Mouse (Mus musculus) embryonic facial prominence, embryonic 14.5 days (tissue): ENCODE measurements at regions not wholly inside any gene's neighbourhood (a gene's known extent, or its start where the extent isn't known, plus 50 kb on each side); places are given as distances from the start of the nearest gene placed in this dataset.

ENCODE experiments used
- ATAC-seq: fragments of 200-750 bp; cut with Nextera tagmentation; 2 replicates; pipeline ENCODE4 v1.8.0; 2017; ENCODE audit warnings: low read depth, moderate number of reproducible peaks, moderate TSS enrichment
- DNase-seq: peaks from one replicate; pipeline ENCODE4 v3.0.0-alpha.2; 2015; ENCODE audit warnings: low spot score
- H3K27ac ChIP-seq: fragments of 300-500 bp; sonication (generic); replicated peaks from 2 replicates; pipeline ENCODE4 v1.5.1; 2014; ENCODE audit warnings: low read depth, mild to moderate bottlenecking, low read length, moderate library complexity
- H3K27me3 ChIP-seq: fragments of 300-500 bp; sonication (generic); replicated peaks from 2 replicates; pipeline ENCODE4 v1.6.1; 2014; ENCODE audit warnings: low read length; ENCODE audit not compliant: control insufficient read depth, insufficient read depth
- H3K36me3 ChIP-seq: fragments of 300-500 bp; sonication (generic); 2 replicates; pipeline ENCODE4 v1.6.1; 2014; ENCODE audit warnings: low read length, mixed read lengths; ENCODE audit not compliant: control insufficient read depth, insufficient read depth
- H3K4me1 ChIP-seq: fragments of 300-500 bp; sonication (generic); 2 replicates; pipeline ENCODE4 v1.6.1; 2014; ENCODE audit warnings: antibody characterized with exemption, low read length; ENCODE audit not compliant: control insufficient read depth, insufficient read depth
- H3K4me2 ChIP-seq: fragments of 300-500 bp; sonication (generic); 2 replicates; pipeline ENCODE4 v1.6.1; 2014; ENCODE audit warnings: low read depth, mild to moderate bottlenecking, low read length, moderate library complexity, mixed read lengths
- H3K4me3 ChIP-seq: fragments of 300-500 bp; sonication (generic); 2 replicates; pipeline ENCODE4 v1.5.1; 2014; ENCODE audit warnings: low read depth, mild to moderate bottlenecking, low read length
- H3K9ac ChIP-seq: fragments of 300-500 bp; sonication (generic); 2 replicates; pipeline ENCODE4 v1.6.1; 2014; ENCODE audit warnings: low read depth, mild to moderate bottlenecking, low read length, moderate library complexity, mixed read lengths
- H3K9me3 ChIP-seq: fragments of 300-500 bp; sonication (generic); 2 replicates; pipeline ENCODE4 v1.6.1; 2016; ENCODE audit warnings: low read length; ENCODE audit not compliant: control insufficient read depth
- WGBS: fragments of 180-500 bp; shearing (Covaris S2); extraction: QIAGEN DNeasy Blood & Tissue Kit; methylation state at CpG from one replicate; pipeline ENCODE4 v1.1.7; 2014; 5-methylcytosine and 5-hydroxymethylcytosine counted together

DNA sequence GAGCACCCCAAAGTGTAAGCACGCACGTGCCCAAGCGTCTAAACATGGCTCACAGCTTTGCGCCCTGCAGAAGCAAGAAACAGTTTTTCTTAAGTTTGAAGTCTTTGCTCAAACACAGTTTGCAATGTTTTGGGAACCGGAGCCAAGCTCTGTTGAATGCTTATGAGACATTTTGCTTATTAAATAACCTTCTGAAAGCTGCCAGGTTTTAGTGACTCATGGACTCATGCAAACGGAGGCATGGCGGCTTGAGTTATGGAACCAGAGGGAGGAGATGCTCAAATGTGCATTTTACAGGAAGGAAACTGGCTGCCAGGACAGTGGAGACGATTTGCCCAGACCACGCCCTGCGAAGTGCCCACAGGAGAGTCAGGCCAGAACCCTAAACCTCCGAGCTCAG is 131.0 kb upstream of the Slc38a2 start:
- 0 out of 2 replicates have a peak, but pooled peaks cover 4% of the 10 kb centered on the region for H3K4me1 ChIP-seq
- ATAC-seq (no peak), DNase-seq (no peak)
- no peaks in the 10 kb centered on the region for H3K27me3 ChIP-seq
- no peak overlapping the region for H3K27ac ChIP-seq
- 81% methylated on average over 11 of the region's 11 CpGs for WGBS
- H3K9me3 ChIP-seq: no peaks in the 10 kb centered on the region
- no peak overlapping the region for H3K4me2 ChIP-seq
- H3K36me3 ChIP-seq: no peaks in the 10 kb centered on the region
- no peak overlapping the region for H3K4me3 ChIP-seq
- H3K9ac ChIP-seq: no peak overlapping the region

DNA sequence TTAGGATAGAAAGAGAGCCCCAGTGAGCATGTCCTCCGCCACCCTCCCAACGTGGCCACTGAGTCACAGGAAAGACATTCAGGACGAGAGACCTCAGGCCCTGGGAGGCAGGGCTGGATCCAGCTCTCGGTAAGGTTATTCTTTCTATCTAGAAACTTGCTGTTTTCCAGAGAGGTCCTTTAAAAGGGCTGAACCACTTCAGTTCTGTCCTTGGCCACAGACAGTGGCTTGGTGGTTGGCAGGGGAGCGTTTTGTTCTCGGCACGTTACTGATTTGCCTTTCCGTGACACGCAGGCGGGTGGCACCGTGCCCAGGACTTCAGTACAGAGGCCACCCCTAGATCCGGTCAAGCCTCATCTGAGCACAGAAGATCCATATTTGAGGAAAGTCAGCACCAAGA is 130.4 kb upstream of the Slc38a2 start:
- H3K9ac ChIP-seq: no peak overlapping the region
- no peaks in the 10 kb centered on the region for H3K27me3 ChIP-seq
- ATAC-seq (no peak), DNase-seq (no peak)
- H3K27ac ChIP-seq: no peak overlapping the region
- no peaks in the 10 kb centered on the region for H3K36me3 ChIP-seq
- 88% methylated on average over 12 of the region's 12 CpGs for WGBS
- H3K4me3 ChIP-seq: no peak overlapping the region
- H3K4me1 ChIP-seq: peaks cover 4% of the 10 kb centered on the region; the same call in 1 of the 2 replicates
- no peak overlapping the region for H3K4me2 ChIP-seq
- H3K9me3 ChIP-seq: no peaks in the 10 kb centered on the region

DNA sequence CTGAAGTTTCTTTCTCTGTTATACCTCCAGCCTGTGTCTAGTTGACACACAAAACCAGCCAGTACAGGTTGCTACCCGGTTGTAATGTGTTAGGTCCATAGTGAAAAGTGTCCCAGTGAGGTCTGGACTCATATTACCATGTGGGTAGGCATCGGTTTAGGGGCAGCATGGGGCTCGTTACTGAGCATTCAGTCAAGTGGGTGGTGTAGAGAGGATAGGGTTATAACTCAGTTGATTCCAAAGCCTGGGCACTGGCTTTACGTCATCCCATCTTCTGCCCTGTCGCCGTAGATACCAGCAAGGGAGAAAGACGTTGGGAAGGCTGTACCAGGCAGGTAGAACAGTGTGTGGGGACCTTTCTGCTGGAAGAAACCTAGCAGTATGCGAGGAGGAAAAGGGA is 129.2 kb upstream of the Slc38a2 start:
- Histone ChIP-seq H3K36me3 (no peaks in the 10 kb centered on the region), H3K9me3 (no peaks in the 10 kb centered on the region), H3K9ac (no peak overlapping the region), H3K27me3 (no peaks in the 10 kb centered on the region), H3K4me1 (peaks cover 4% of the 10 kb centered on the region; the same call in 1 of the 2 replicates), H3K27ac (no peak overlapping the region), H3K4me3 (no peak overlapping the region), H3K4me2 (no peak overlapping the region)
- no peak for DNase-seq
- ATAC-seq: no peak
- 87% methylated on average over 8 of the region's 8 CpGs for WGBS

GRCm38 (mm10) chr15:96827931-96828330 is 128.4 kb upstream of the Slc38a2 start:
- Histone ChIP-seq H3K27me3 (no peaks in the 10 kb centered on the region), H3K36me3 (no peaks in the 10 kb centered on the region), H3K4me2 (no peak overlapping the region), H3K27ac (no peak overlapping the region), H3K9me3 (no peaks in the 10 kb centered on the region), H3K4me3 (no peak overlapping the region), H3K4me1 (peaks cover 4% of the 10 kb centered on the region; the same call in 1 of the 2 replicates), H3K9ac (no peak overlapping the region)
- WGBS: 77% methylated on average over 8 of the region's 8 CpGs
- DNase-seq (no peak), ATAC-seq (no peak)

- H3K9me3 ChIP-seq: no peaks in the 10 kb centered on the region
- ATAC-seq (no peak), DNase-seq (no peak)
- no peak overlapping the region for H3K27ac ChIP-seq
- no peaks in the 10 kb centered on the region for H3K4me1 ChIP-seq
- H3K27me3 ChIP-seq: no peaks in the 10 kb centered on the region
- H3K36me3 ChIP-seq: no peaks in the 10 kb centered on the region
- no peak overlapping the region for H3K4me2 ChIP-seq
- H3K4me3 ChIP-seq: no peak overlapping the region
- H3K9ac ChIP-seq: no peak overlapping the region
- WGBS: 77% methylated on average over 7 of the region's 7 CpGs
Measured at GRCm38 (mm10) chr15:96818435-96818834, 118.9 kb upstream of the Slc38a2 start.

- no peak overlapping the region for H3K4me3 ChIP-seq
- ATAC-seq (no peak), DNase-seq (no peak)
- WGBS: 87% methylated on average over 5 of the region's 5 CpGs
- 0 out of 2 replicates have a peak, but pooled peaks cover 2% of the 10 kb centered on the region for H3K9me3 ChIP-seq
- no peaks in the 10 kb centered on the region for H3K4me1 ChIP-seq
- no peaks in the 10 kb centered on the region for H3K36me3 ChIP-seq
- no peaks in the 10 kb centered on the region for H3K27me3 ChIP-seq
- H3K4me2 ChIP-seq: no peak overlapping the region
- no peak overlapping the region for H3K27ac ChIP-seq
- H3K9ac ChIP-seq: no peak overlapping the region
Measured at GRCm38 (mm10) chr15:96817626-96818025, 118.1 kb upstream of the Slc38a2 start.

DNA sequence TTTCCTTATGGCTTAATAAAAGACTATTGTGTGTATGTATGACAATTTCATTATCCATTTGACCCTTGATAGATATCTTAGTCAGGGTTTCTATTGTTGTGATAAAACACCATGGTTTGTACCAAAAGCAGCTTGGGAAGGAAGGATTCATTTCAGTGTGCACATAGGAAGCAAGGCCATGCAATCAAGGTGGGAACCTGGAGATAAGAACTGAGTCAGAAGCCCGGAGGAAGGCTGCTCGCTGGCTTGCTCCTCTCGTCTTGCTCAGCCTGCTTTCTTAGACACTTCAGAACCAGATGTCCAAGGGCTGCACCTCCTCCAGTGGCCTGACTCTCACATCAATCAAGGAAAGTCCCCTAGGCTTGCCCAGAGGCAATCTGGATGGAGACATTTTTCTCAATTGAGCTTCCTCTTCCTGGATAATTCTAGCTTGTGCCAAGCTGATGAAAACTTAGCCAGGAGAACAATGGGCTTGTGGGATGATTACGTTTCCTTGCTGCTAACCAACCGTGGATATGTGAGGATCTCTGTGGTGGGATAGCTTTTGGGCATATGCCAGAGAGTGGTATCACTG is 117.6 kb upstream of the Slc38a2 start:
- H3K4me3 ChIP-seq: no peak overlapping the region
- no peak overlapping the region for H3K9ac ChIP-seq
- H3K4me2 ChIP-seq: no peak overlapping the region
- no peak for ATAC-seq
- WGBS: 68% methylated on average over 5 of the region's 5 CpGs
- H3K4me1 ChIP-seq: no peaks in the 10 kb centered on the region
- H3K27ac ChIP-seq: no peak overlapping the region
- H3K9me3 ChIP-seq: peaks cover 6% of the 10 kb centered on the region; the same call in 1 of the 2 replicates
- no peaks in the 10 kb centered on the region for H3K36me3 ChIP-seq
- H3K27me3 ChIP-seq: no peaks in the 10 kb centered on the region
- no peak for DNase-seq

- peaks cover 12% of the 10 kb centered on the region; the same call in 1 of the 2 replicates for H3K9me3 ChIP-seq
- H3K36me3 ChIP-seq: no peaks in the 10 kb centered on the region
- H3K4me1 ChIP-seq: no peaks in the 10 kb centered on the region
- no peak overlapping the region for H3K4me2 ChIP-seq
- no peak for ATAC-seq
- no peak overlapping the region for H3K27ac ChIP-seq
- H3K27me3 ChIP-seq: no peaks in the 10 kb centered on the region
- no peak overlapping the region for H3K4me3 ChIP-seq
- 84% methylated on average over 2 of the region's 2 CpGs for WGBS
- no peak for DNase-seq
- H3K9ac ChIP-seq: no peak overlapping the region
Measured at GRCm38 (mm10) chr15:96813472-96813871, 113.9 kb upstream of the Slc38a2 start.

- Histone ChIP-seq H3K9me3 (no peaks in the 10 kb centered on the region), H3K4me2 (no peak overlapping the region), H3K4me1 (peaks cover 8% of the 10 kb centered on the region), H3K4me3 (no peak overlapping the region), H3K27me3 (no peaks in the 10 kb centered on the region), H3K27ac (no peak overlapping the region), H3K9ac (no peak overlapping the region), H3K36me3 (no peaks in the 10 kb centered on the region)
- WGBS: 60% methylated on average over 1 of the region's 1 CpGs
- ATAC-seq (no peak), DNase-seq (no peak)
Measured at GRCm38 (mm10) chr15:96802729-96803053, 103.2 kb upstream of the Slc38a2 start.
